Mouse (Mus musculus): ENCODE measurements around the gene Ctrb1. TPM values are rescaled to one million over a fixed set of nuclear protein-coding genes. Genes with fewer than 3 reads are reported as not detected.

Gene Ctrb1
- polyA plus RNA-seq, 1 experiment from 2014 or later: not detected

DNA sequence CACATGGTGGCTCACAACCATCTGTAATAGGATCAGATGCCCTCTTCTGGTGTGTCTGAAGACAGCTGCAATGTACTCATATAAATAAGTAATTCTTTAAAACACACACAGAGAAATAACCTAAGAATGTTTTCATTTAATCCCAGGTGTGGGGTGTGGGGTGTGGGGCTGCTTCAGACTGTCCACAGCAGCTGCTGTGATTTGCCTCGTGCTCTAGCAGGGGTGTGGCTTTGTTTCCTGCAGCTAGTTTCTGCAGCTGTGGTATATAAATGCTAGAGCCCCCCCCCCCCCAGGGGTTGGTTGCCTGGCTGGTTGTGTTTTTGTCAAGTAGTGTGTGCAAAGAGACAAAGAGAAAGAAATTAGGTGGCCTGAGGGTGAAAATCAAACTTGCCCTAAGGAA is 8.2 kb upstream of the Ctrb1 start:
- ChIA-PET POLR2A (no interaction called here), CTCF (interaction anchor here (2.0 kb wide), 1 partner anchor 125 kb away, joined by 5 read pairs; no protein-coding TSS in a partner anchor)
- no peaks in the 10 kb centered on the region for H3K27me3 ChIP-seq
- TF ChIP-seq CTCF (IDR thresholded peaks at IDR 0.05): no peak
- no peak for ATAC-seq
- in situ Hi-C loops (cut with MboI; ENCODE audit: low pct_unique_long_range_greater_than_20kb): no loop called here
- no peak for DNase-seq (ENCODE audit: low read depth, low spot score)

DNA sequence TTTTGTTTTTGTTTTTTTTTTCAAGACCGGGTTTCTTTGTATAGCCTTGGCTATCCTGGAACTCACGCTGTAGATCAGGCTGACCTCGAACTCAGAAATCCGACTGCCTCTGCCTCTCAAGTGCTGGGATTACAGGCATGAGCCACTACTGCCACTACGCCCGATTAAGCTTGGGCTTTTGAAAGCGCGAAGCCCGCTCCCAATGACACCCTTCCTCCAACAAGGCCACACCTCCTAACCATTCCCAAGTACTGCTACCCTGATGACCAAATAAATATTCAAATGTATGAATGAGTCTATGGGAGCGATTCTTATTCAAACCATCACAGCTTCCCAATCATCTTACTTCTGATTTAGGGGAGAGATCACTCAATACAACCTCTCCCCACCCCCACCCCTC is 6.8 kb upstream of the Ctrb1 start:
- DNase-seq (ENCODE audit: low read depth, low spot score): no peak
- ATAC-seq: no peak
- ChIA-PET CTCF (interaction anchor here (1.1 to 1.2 kb wide), 3 partner anchors 9 to 108 kb away, joined by 3 read pairs; no protein-coding TSS in a partner anchor), POLR2A (interaction anchor here (0.7 to 0.8 kb wide), 3 partner anchors 9 to 185 kb away, joined by 4 to 7 read pairs (median 4); no protein-coding TSS in a partner anchor)
- in situ Hi-C loops (cut with MboI; ENCODE audit: low pct_unique_long_range_greater_than_20kb): no loop called here
- no peaks in the 10 kb centered on the region for H3K27me3 ChIP-seq
- TF ChIP-seq CTCF (IDR thresholded peaks at IDR 0.05): no peak

DNA sequence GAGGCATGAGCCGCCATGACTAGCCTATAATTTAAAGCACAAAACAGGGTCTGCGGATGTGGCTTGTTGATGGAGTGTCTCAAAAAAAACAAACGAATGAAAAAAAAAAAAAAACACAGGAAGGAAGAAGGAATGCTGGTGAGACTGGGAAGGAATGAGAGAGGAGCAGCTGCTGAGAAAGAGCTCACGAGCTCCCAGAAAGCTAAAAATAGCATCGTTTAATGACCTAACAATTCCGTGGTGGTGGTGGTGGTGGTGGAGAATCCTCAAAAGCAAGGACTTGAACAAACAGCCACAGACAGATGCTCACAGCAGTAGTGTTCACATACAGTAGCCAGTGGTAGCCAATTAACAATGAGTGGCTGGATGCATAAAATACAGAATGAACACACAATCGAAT is 4.6 kb upstream of the Ctrb1 start:
- ATAC-seq: peak; percentile 38
- DNase-seq (ENCODE audit: low read depth, low spot score): no peak
- in situ Hi-C loops (cut with MboI; ENCODE audit: low pct_unique_long_range_greater_than_20kb): no loop called here
- TF ChIP-seq CTCF (IDR thresholded peaks at IDR 0.05): no peak
- POLR2A ChIA-PET: interaction anchor here (1.2 kb wide), 1 partner anchor 39 kb away, joined by 3 read pairs; no protein-coding TSS in a partner anchor
- no peaks in the 10 kb centered on the region for H3K27me3 ChIP-seq
- CTCF ChIA-PET: interaction anchor here (1.5 kb wide), 1 partner anchor 8 kb away, joined by 4 read pairs; no protein-coding TSS in a partner anchor

DNA sequence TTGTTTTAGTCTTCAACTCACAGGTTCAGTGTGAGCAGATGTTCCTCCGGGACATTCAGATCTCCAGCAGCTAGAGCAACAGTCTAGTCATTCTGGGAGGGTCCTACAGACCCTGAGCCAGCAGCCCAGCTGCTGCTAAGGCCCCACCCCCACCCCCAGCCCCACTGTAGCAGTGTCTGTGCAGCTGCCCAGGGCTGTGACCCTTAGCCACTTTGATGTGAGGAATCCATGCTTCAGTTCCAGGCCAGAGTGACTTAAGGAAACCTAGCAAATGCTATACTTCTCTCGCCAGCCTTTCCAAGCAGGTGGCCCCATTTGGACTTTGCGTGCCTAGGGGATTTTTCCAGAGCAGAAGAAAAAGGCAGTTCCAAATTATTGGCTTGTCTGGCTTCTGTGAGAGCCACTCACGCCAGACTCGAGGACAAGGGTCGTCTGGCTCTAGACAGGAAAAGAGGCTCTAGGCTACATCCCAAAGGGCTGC is 2.5 kb upstream of the Ctrb1 start:
- DNase-seq (ENCODE audit: low read depth, low spot score) (no peak), ATAC-seq (no peak)
- ChIA-PET POLR2A (no interaction called here), CTCF (interaction anchor here (0.8 to 3.3 kb wide), 6 partner anchors 8 to 42 kb away, joined by 3 to 10 read pairs (median 6); no protein-coding TSS in a partner anchor)
- no peak for TF ChIP-seq CTCF (IDR thresholded peaks at IDR 0.05)
- H3K27me3 ChIP-seq: no peaks in the 10 kb centered on the region
- in situ Hi-C loops (cut with MboI; ENCODE audit: low pct_unique_long_range_greater_than_20kb): no loop called here

GRCm38 (mm10) chr8:111686881-111687280 is 3.9 kb downstream of the Ctrb1 start:
- no peak for ATAC-seq
- TF ChIP-seq CTCF (IDR thresholded peaks at IDR 0.05): no peak
- ChIA-PET CTCF (interaction anchor here (1.7 kb wide), 1 partner anchor 9 kb away, joined by 4 read pairs; no protein-coding TSS in a partner anchor), POLR2A (no interaction called here)
- in situ Hi-C loops (cut with MboI; ENCODE audit: low pct_unique_long_range_greater_than_20kb): no loop called here
- DNase-seq (ENCODE audit: low read depth, low spot score): no peak
- no peaks in the 10 kb centered on the region for H3K27me3 ChIP-seq

GRCm38 (mm10) chr8:111682521-111682920 is 8.3 kb downstream of the Ctrb1 start:
- CTCF ChIA-PET: interaction anchor here (1.5 to 2.8 kb wide), 2 partner anchors 10 to 29 kb away, joined by 4 to 10 read pairs; partner anchors contain the start of gene Ctrb1
- no peak for TF ChIP-seq CTCF (IDR thresholded peaks at IDR 0.05)
- H3K27me3 ChIP-seq: no peaks in the 10 kb centered on the region
- no peak for ATAC-seq
- DNase-seq (ENCODE audit: low read depth, low spot score): no peak
- in situ Hi-C loops (cut with MboI; ENCODE audit: low pct_unique_long_range_greater_than_20kb): no loop called here
- POLR2A ChIA-PET: interaction anchor here (0.6 kb wide), 1 partner anchor 63 kb away, joined by 4 read pairs; no protein-coding TSS in a partner anchor

DNA sequence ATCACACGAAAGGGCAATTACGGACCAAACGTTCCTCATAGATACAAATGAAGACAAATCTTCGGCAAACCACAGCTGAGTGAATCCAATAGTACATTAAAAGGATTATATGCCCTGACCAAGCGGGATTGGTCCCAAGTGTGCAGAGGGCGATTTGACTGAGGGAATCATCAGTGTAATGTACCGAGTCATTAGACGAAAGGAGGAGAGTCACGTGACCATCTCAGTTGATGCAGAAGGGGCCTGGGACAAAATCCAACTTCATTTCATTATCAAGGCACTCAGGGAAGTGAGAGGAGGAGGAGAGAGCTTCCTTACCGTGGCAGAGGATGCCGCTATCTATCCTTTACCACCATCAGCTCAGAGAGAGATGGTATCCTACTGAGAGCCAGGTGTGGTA is 9.7 kb downstream of the Ctrb1 start:
- CTCF ChIA-PET: interaction anchor here (1.8 to 2.8 kb wide), 2 partner anchors 11 to 144 kb away, joined by 5 to 10 read pairs; partner anchors contain the start of gene Ctrb1
- no peak for TF ChIP-seq CTCF (IDR thresholded peaks at IDR 0.05)
- in situ Hi-C loops (cut with MboI; ENCODE audit: low pct_unique_long_range_greater_than_20kb): no loop called here
- no peaks in the 10 kb centered on the region for H3K27me3 ChIP-seq
- DNase-seq (ENCODE audit: low read depth, low spot score): no peak
- POLR2A ChIA-PET: no interaction called here
- ATAC-seq: no peak

GRCm38 (mm10) chr8:111680423-111681028 is 10.3 kb downstream of the Ctrb1 start:
- POLR2A ChIA-PET: no interaction called here
- in situ Hi-C loops (cut with MboI; ENCODE audit: low pct_unique_long_range_greater_than_20kb): no loop called here
- H3K27me3 ChIP-seq: no peaks in the 10 kb centered on the region
- CTCF ChIA-PET: interaction anchor here (1.8 to 2.8 kb wide), 2 partner anchors 12 to 145 kb away, joined by 5 to 10 read pairs; partner anchors contain the start of gene Ctrb1
- TF ChIP-seq CTCF (IDR thresholded peaks at IDR 0.05): no peak
- ATAC-seq (no peak), DNase-seq (ENCODE audit: low read depth, low spot score) (no peak)

- in situ Hi-C loops (cut with MboI; ENCODE audit: low pct_unique_long_range_greater_than_20kb): loop anchor here (5.0 kb wide), 3 partner anchors 58 to 243 kb away; no protein-coding TSS in a partner anchor
- H3K27me3 ChIP-seq: no peaks in the 10 kb centered on the region
- DNase-seq (ENCODE audit: low read depth, low spot score) (no peak), ATAC-seq (no peak)
- ChIA-PET CTCF (no interaction called here), POLR2A (no interaction called here)
- no peak for TF ChIP-seq CTCF (IDR thresholded peaks at IDR 0.05)
These were observed 12.0 kb downstream of the Ctrb1 start for GRCm38 (mm10) chr8:111678848-111679247.

DNA sequence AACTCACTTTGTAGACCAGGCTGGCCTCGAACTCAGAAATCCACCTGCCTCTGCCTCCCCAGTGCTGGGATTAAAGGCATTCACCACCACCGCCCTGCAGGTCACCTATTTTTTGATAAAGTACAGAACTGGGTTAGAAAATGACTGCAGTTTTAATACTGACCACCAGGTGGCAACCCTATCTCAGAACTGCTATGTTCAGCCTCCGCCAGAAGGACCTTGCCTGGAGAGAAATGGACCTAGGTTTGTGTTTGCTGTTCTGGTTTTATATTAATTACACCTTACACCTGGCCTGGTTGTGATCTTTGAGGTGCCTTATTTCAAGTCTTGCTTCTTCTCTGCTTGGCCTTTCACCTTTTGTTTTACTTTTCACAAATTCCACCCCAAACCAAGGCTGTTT is 12.7 kb downstream of the Ctrb1 start:
- ChIA-PET CTCF (no interaction called here), POLR2A (no interaction called here)
- H3K27me3 ChIP-seq: no peaks in the 10 kb centered on the region
- ATAC-seq (peak; percentile 71), DNase-seq (ENCODE audit: low read depth, low spot score) (no peak)
- peak; percentile 92 for TF ChIP-seq CTCF (IDR thresholded peaks at IDR 0.05)
- in situ Hi-C loops (cut with MboI; ENCODE audit: low pct_unique_long_range_greater_than_20kb): loop anchor here (5.0 kb wide), 3 partner anchors 59 to 244 kb away; no protein-coding TSS in a partner anchor

GRCm38 (mm10) chr8:111676237-111676636 is 14.6 kb downstream of the Ctrb1 start:
- ChIA-PET POLR2A (no interaction called here), CTCF (interaction anchor here (0.7 to 0.9 kb wide), 2 partner anchors 13 to 58 kb away, joined by 3 to 6 read pairs; no protein-coding TSS in a partner anchor)
- TF ChIP-seq CTCF (IDR thresholded peaks at IDR 0.05): peak; percentile 74
- in situ Hi-C loops (cut with MboI; ENCODE audit: low pct_unique_long_range_greater_than_20kb): loop anchor here (5.0 kb wide), 3 partner anchors 61 to 246 kb away; no protein-coding TSS in a partner anchor
- ATAC-seq: no peak
- no peaks in the 10 kb centered on the region for H3K27me3 ChIP-seq
- no peak for DNase-seq (ENCODE audit: low read depth, low spot score)
